Mouse (Mus musculus) gastrocnemius, postnatal 36 days (tissue): ENCODE measurements at regions not wholly inside any gene's neighbourhood (a gene's known extent, or its start where the extent isn't known, plus 50 kb on each side); places are given as distances from the start of the nearest gene placed in this dataset.
"Not testable (repeated sequence)": the region's sequence is repeated elsewhere in the genome, so short reads cannot be mapped to it uniquely, and the experiment has no call there.

ENCODE experiments used
- DNase-seq, 2 experiments: peaks; one replicate each; pipeline ENCODE4 v3.0.0; 2022
- intact Hi-C: fragments of 180-260 bp; cut with DNase I; formaldehyde crosslinking; loops from one replicate; pipeline ENCODE4 v1.15.1; 2025

DNA sequence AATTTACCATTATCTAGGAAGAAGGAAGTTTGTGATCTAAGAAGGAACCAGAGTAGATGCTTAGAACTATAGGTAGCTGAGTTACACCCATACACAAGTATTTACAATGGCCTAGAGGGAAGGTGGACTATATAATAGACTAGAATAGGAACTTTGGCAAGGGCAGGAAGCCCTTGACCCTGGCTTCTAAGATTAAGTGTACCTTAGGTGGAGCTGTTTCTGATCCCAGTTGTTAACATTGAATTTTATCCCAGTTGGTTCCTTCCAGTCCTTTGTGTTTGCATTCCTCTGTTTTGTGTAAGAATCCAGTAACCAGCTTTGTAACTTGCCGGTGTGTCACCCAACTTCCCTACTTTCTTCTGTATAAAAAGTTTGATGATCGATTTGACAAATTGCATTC, 294.1 kb downstream of the Plod2 start:
- intact Hi-C loops, DNase-seq: not testable (repeated sequence)

DNA sequence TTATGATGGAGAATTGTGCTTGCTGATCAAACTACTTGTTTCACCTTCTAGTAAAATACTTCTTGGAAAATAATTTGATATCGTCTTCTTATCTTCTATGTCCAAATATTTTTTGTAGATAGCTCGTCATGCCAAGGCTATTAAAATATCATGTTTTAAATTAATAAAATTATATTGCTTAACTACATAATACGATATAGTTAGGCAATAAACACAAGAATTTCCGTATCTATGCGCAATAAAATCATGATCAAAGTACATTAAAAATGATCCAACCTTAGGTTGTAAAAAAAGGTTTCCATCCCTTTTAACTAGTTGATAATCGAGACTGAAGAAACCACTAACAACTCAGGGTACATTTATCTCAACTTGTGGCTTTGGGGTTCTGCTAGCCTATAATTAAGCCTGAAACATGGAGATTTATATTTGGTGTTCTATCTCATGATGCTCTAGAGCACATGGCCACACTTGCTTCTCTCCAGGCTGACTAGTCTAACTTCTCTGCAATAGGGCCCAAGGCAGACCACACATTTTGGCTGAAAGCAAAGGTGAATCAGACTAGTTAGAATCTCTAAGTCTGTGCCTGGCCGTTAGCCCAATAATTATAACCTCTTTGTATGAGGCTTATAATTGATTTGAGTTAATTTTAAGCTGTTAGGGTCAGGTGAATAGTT, 314.5 kb downstream of the Plod2 start:
- no peak for DNase-seq
- intact Hi-C loops: no loop called here

DNA sequence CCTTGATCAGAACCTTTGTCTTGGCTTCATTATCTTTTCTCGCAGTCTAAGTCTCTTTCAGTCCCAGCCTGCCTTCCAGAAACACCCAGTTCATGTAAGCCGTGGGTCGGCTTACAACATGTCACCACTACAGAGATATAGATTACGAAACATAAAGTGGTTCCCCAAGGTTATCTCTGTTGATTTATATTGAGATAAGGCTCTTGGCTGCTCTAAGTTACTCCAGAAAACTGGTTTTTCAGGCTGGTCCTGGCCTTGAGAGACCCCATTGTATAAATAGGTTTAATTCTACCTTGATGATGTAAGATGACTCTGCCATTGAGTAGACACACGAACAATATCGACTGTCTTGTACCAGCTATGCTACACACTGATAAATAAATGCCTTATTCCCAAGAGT, 323.8 kb downstream of the Plod2 start:
- intact Hi-C loops: no loop called here
- no peak for DNase-seq

DNA sequence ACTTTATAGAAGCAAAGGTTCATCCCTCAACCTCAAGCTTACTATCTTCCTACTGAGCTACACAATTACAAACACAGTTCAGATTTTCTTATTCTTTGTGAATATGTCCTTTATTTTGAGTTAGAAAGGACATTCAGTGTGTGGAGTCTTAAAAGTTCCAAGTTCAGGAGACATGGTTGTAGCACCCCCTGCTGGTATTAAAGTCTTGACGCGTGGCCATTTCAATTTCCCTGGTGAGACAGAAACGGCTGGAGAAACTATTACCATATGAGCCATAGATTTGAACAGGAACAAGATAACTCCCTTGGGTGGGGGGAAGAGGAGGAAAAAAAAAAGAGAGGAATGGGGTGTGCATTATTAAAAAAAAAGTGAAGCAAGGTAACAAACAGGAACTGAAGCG, 336.6 kb downstream of the Plod2 start:
- DNase-seq: peak; percentile 5 to 15
- intact Hi-C loops: loop anchor here (2.0 to 10.0 kb wide), 3 partner anchors 264 to 731 kb away; no protein-coding TSS in a partner anchor

DNA sequence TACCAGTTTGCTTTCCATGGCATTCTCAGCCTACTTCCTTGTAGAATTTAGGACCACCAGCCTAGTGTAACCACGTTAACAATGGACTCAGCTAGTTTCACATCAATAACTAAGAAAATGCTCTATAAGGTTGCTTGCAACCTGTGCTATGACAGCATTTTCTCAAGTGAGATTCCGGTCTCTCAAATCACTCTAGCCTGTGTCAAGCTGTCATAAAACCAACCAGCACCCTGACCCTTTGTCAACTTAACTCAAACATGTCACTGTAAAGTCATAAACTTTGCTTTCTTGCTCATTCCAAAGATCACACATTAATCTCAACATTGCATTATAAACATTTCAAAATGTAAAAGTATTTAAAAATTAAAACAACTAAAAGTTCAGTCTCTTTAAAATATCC, 337.8 kb downstream of the Plod2 start:
- intact Hi-C loops: loop anchor here (2.0 to 10.0 kb wide), 3 partner anchors 265 to 733 kb away; no protein-coding TSS in a partner anchor
- no peak for DNase-seq

DNA sequence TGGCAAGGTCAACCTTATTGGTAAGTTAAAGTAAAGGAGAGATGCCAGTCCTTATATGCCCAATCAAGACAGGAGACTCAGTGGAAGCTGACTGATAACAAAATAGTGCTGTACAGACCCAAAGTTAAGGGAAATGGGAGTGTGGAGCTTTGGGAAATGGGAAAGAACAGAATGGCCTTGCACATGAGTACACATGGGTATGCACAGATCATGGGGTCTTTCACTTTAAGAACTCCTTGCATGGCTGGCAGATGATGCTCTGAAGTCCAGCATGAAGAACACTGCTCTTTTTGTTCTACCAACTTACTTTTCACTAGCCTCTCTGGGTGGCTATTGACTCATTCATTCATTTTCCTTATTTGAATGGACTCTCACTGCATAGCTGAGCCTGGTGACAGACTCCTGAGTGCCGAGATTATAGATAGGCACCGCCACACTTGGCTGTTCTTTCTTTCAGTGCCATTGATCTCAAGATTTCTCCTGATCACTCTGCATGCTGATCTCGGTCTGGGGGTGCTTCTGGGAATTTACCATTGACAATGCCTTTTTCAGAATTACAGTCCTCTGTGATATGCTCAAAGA, 340.3 kb downstream of the Plod2 start:
- intact Hi-C loops: no loop called here

DNA sequence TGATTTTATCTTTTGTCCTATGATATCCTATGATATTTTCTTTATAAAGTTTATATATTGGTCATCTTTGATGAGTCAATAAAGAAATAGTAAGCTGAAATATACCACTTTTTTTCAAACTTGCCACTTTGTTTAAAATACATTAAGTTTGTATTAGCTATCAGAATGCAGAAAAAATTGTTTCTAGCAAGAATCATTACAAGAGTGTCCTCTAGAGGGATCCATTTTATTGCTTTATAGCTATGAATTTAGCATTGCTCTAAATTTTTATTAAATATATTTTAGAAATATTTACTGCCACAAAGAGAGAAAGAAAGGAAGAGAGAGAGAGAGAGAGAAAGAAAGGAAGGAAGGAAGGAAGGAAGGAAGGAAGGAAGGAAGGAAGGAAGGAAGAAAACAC, 348.0 kb downstream of the Plod2 start:
- DNase-seq: no peak
- intact Hi-C loops: no loop called here

More for the DNA sequence above, 340.3 kb downstream of the Plod2 start:
- no peak for DNase-seq

DNA sequence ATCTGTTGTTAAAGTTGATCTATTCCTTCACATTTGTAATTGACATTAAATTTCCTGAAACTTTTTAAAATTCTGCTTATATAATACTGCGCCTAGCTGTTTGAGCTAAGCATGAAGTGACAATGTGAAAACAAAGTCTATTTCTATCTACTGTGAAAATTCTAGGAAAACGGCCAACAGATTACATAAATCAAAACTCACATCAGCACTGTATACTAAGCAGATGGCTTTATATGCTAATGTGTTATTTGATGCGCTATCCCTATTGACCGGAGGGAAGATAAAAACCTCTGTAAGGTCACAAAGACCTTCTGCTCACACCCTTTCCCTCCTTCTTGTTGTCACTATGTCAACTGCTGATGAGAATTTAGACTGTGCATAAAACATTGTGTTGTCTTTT, 357.7 kb downstream of the Plod2 start:
- DNase-seq: no peak
- intact Hi-C loops: no loop called here

DNA sequence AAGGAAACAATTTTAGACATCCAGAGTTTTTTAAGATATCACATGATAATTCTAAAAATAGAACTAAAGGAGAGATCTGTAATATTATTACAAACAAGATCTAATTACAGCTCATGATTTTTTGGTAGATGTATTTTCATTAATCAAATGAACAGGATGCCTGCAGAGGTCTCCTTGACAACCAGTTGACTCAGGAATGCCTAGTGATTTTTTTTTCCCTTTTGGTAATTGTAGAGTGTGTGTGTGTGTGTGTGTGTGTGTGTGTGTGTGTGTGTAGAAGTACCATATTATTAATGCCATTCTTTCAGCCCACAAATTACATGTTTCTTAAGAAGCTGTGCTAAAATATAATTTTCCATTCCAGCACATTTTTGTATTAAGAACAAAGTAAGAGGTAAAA, 365.1 kb downstream of the Plod2 start:
- intact Hi-C loops: no loop called here
- no peak for DNase-seq

DNA sequence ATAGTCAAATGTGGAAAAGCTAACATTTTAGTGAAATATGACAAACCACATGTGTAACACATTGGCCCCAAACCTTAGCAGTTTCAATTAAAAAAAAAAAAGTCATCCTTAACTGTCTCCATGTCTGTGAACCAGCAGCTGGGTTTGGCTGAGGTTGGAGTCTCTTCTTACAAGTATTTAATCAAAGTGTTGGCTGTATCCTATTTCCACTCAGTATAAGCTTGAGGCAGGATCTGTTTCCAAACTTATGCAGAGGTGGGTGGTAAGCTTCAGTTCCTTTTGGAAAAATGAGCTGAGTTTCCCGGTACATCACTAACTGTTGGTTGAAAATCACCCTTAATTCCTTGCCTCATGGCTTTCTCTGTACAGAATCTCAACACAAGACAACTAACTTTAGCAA, 377.4 kb downstream of the Plod2 start:
- intact Hi-C loops: no loop called here
- no peak for DNase-seq

DNA sequence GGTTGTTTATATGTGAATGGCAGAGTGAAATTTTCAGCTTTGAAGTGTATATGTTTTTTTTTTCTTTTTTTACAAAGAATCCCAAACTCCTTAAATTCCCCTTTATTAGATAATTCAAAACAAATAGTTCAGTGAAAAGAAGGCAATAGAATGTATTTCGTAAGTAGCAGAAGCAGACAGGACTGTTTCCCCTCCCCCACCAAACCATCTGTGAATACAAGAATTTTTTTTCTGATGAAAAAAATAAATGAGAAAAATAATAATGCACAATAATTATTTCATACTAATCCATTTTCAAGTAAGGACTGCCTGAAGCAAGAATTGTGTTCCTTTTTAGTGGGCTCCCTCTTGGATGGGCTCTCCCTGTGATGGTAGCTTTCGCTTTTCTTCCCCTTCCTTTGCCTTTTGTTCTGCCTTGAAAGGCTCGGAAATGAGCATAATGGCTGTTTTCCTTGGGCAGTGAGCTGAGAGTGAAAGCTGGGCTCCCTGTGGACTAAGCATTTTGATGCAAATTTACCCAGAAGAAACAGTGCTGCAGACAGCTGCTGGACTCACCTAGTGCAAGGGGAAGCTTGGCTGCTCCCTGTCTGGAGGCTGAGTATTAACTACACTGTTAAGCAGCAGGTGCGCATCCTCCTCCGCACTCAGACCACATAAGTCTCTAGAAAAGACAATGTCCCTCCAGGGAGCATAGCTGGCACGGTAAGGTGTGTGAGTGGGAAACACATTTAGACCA, 388.4 kb downstream of the Plod2 start:
- intact Hi-C loops: no loop called here
- DNase-seq: no peak

DNA sequence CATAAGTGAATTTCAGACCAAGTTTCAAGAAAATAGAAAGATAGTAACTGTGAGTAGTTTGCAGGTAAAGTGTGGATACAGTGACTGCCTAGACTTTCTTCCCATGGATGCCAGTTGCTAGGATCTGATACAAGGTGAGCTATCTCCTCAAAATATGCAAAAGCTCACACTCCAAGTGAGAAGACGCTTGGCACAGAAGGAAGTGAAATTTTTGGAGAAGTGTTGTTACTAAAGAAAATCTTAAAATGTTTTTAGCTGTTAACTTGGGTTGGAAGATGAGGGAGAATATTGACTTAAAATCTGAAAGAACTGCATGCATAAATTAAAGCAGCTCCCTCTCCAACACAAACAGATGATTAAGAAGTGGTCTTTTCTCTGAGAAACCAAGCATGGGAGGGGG, 395.8 kb downstream of the Plod2 start:
- no peak for DNase-seq
- intact Hi-C loops: no loop called here

DNA sequence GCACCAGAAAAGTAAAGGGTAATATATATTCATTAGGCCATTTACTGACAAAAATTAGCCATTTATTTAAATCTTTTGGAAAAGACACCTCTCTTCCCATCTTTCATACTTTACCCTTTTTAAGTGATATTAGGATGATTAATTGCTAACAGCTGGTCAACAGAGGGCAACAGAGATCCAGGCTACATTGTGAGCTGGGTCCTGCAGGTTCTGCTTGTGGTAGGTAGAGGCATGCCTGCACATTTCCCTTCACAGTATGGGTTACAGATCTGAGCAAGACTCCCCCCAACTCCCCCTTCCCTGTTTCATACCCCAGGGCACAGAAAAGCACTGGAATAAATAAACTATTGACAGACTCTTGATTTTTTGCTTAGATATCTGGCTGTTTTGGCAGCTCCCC, 408.1 kb downstream of the Plod2 start:
- no peak for DNase-seq
- intact Hi-C loops: no loop called here

DNA sequence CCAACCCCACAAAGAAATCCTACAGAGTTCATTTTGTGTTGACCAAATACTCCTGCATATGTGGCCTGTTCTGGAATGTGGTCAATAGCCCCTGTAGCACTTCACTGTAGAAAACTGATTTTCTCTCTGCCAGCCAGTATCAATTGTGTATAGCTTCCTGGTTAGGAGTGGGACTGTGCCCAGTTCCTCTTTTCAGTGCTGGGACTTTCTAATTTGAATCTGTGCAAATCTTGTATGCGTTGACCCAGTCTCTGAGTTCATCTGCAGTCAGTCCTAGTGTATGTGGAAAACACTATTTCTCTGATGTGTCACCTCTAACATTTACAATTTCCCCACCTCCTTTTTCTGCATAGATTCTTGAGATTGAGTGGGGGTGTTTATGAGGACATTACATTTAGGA, 421.3 kb downstream of the Plod2 start:
- no peak for DNase-seq
- intact Hi-C loops: no loop called here

DNA sequence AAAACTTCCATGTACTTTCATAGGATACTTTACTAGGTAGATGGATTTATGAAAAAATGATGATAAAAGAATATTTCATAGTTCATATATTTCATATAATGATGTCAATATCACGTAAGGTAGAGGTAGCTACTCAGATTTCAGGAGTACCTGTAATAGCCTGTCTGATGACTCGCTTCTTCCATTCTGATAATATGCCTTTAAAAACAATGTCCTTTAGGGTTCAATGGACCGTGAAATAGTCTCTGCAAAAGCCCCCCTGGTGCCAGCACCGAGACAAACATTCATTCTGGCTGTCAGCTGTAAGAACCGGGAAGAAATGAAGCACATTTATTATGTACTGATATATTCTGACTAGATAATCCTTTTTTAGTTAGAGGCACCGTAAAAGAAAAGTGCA, 449.7 kb downstream of the Plod2 start:
- DNase-seq: no peak
- intact Hi-C loops: no loop called here

DNA sequence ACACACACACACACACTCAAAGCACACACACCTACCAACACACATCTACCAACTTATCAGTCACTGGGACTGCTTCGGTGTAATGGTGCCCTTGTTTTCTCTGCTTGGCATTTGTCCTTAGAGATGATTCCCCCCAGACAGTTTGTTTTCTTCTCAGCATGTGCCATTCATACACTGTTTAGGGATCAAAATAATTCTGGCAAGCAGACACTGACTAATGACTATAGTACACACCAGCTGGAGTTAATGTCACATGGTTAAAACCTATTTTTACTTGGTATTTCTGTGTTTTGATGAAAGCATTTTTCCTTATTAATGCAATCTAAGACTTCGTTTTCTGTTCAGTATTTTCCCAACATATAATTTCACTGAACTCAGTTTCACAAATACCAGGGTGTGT, 454.1 kb downstream of the Plod2 start:
- no peak for DNase-seq

DNA sequence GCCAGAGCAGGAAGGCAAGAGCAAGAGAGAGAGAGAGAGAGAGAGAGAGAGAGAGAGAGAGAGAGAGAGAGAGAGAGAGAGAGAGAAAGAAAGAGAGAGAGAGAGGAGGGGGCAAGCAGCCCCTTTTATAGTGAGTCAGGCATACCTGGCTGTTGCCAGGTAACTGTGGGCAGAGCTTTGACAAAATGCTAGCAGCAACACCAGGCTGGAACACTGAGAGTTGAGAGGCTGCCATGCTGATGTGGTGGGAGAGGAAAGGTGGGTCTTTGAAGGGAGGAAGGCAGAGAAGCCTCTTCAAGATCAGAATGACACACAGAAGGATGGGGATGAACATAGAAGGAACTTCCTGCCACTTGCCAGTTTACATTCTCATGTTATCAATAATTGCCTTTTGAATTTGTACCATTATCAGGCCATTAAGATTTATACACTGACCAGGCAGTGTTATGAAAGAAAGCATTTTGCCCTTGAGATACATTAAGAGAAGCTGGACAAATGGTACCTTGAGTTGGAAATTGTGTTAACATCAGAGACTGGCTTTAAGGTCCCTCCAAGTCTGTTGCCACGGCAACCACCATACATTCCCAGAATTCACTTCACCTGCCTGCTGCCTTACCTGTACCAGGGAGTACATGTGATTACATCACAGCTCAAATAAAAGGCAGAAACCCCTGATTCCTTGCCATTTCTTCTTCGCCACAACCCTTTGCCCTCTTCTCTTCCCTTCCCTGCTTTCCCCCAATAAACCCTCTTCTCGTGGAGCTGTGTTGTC, 463.3 kb downstream of the Plod2 start:
- no peak for DNase-seq
- intact Hi-C loops: no loop called here

More for the DNA sequence above, 454.1 kb downstream of the Plod2 start:
- intact Hi-C loops: loop anchor here (5.0 kb wide), 1 partner anchor 374 kb away; no protein-coding TSS in a partner anchor

DNA sequence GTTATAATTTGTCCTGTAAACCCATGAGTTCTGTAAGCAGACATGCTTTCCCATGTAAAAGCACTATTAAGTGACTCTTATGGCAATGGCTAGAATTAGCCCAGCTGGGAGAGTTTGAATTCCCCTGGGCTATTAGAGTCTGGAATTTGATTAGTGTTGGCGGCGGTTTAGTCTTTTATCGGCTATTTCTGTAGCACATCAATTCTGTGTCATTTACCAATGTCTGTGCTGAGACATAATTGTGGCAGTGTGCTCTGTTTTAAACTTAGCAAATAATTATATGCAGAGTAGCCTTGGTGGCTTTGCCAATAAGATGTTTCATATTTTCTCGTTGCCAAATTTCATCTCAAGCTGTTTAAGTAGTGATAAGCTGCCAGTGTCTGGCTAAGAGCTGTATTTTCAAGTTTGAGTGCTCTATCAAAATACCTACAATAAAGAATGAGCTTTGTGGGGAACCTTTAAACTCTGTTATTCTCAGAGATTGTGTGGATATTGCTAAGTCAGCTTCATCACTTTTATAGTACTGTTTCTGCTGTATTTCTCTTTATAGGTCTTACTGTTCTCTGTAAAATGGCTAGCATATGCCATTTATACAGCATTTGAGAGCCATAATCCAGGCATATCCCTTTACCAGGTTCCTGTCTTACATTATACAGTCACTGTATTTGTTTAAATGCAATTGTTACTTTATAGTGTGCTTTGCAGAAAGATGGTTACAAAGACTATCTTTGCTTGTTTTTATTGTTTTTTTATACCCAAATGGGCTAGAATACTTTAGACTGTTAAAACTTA, 466.7 kb downstream of the Plod2 start:
- intact Hi-C loops: no loop called here
- no peak for DNase-seq

DNA sequence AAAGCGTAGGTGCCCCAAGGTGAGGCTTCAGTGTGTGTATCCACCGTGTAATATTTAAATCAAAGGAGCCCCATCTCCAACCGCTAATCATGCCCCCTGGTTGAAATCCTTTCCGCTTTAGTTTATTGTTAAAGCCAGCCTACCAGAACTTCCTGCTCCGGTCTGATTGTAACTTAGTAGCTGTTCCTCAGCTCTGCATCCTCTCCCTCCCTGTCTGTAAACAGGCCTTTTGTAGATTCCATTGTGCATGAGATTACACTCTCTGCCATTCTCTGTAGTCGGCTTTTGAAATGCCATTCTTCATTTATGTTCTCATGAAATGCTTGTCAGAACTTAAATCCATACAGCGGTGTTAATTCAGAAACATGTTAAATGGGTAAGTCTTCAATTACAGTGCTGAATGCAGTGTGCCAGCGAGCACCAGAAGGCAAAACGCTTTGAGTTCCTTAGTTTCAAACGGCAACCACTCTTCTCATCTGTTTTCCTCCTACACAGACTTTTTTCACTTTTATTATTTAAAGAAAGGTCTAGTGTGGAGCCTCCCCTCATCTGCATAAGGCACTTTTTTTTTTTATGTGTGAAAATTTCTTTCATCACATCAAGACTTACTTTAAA, 502.4 kb downstream of the Plod2 start:
- DNase-seq: no peak
- intact Hi-C loops: no loop called here

DNA sequence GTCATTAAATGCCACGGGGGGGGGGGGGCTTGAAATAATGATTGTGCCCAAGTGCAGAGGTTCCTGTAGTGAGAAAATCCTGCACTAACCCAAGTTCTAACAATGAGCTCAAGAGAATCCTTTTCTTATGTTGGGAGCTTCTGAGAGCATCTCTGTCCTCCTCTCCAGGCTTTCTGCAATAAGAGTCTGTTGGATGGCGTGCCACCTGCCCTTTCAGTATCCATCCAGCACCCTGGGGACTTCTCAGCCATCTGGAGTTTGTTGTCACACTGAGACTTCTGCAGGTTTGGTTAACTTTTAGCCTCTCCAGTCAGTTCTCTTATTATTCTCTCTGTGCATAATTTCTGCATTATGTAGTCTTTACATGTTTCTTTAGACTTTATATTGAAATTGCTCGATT, 530.1 kb downstream of the Plod2 start:
- DNase-seq: no peak
- intact Hi-C loops: no loop called here
